Mouse (Mus musculus) thymus, adult 2 months (tissue): ENCODE data around the gene Pcdh15. TPM values are rescaled to one million over a fixed set of nuclear protein-coding genes. Genes with fewer than 3 reads are reported as not detected.

Source experiments
- DNase-seq: peaks from one replicate; pipeline ENCODE4 v3.0.0; 2021
- H3K27ac ChIP-seq: fragments of 200-500 bp; 2 replicates; pipeline ENCODE4 v1.5.1; 2012; ENCODE audit warnings: low read length, control low read depth; ENCODE audit not compliant: control insufficient read depth, insufficient read depth
- H3K27me3 ChIP-seq: fragments of 200-500 bp; 2 replicates; pipeline ENCODE4 v1.6.1; 2012; ENCODE audit warnings: mild to moderate bottlenecking, low read length, moderate library complexity, mixed read lengths; ENCODE audit not compliant: control insufficient read depth, insufficient read depth
- H3K36me3 ChIP-seq: fragments of 200-500 bp; 2 replicates; pipeline ENCODE4 v1.6.1; 2012; ENCODE audit warnings: mild to moderate bottlenecking, low read length, moderate library complexity; ENCODE audit not compliant: control insufficient read depth, insufficient read depth
- H3K4me1 ChIP-seq: fragments of 200-500 bp; replicated peaks from 2 replicates; pipeline ENCODE4 v1.6.1; 2012; ENCODE audit warnings: low read length; ENCODE audit not compliant: control insufficient read depth, insufficient read depth
- H3K4me3 ChIP-seq: fragments of 200-500 bp; 2 replicates; pipeline ENCODE4 v1.5.1; 2012; ENCODE audit warnings: mild to moderate bottlenecking, low read length, control low read depth, moderate library complexity; ENCODE audit not compliant: control insufficient read depth, insufficient read depth
- CTCF ChIP-seq: fragments of 200-500 bp; IDR thresholded peaks from 2 replicates; pipeline ENCODE4 v1.5.1; 2012; ENCODE audit warnings: mild to moderate bottlenecking, control low read depth, low read length, moderate library complexity, borderline replicate concordance; ENCODE audit not compliant: control insufficient read depth, poor library complexity, insufficient read depth; ENCODE audit errors: extremely low read depth
- POLR2A ChIP-seq: fragments of 200-500 bp; IDR thresholded peaks from 2 replicates; pipeline ENCODE4 v1.6.1; 2012; ENCODE audit warnings: mild to moderate bottlenecking, low read length, control low read depth, moderate library complexity; ENCODE audit not compliant: control insufficient read depth, poor library complexity, insufficient read depth; ENCODE audit errors: extremely low read depth
- WGBS: fragments of 180-500 bp; shearing (Covaris S2); methylation state at CpG from one replicate; pipeline ENCODE4 v1.1.7; 2018; 5-methylcytosine and 5-hydroxymethylcytosine counted together
- polyA plus RNA-seq: library from polyadenylated mRNA; depleted of rRNA; stranded (reverse); fragments of >200 nt; gene quantifications from 2 replicates; pipeline ENCODE4 v1.2.3, GENCODE M21; 2012

Pcdh15 gene
- polyA plus RNA-seq, 1 experiment: 0.51 TPM

- Histone ChIP-seq H3K4me3 (no peak overlapping the region), H3K36me3 (no peaks in the 10 kb centered on the region), H3K27ac (no peak overlapping the region), H3K27me3 (no peaks in the 10 kb centered on the region), H3K4me1 (no peaks in the 10 kb centered on the region)
- DNase-seq: no peak
- 66% methylated on average over 1 of the region's 1 CpGs for WGBS
- no peak for TF ChIP-seq CTCF
- no peak for TF ChIP-seq POLR2A
Observed at GRCm38 (mm10) chr10:73928672-73929071, 829.5 kb downstream of the Pcdh15 start.

- Histone ChIP-seq H3K36me3 (no peaks in the 10 kb centered on the region), H3K27ac (no peak overlapping the region), H3K4me1 (no peaks in the 10 kb centered on the region), H3K4me3 (no peak overlapping the region), H3K27me3 (no peaks in the 10 kb centered on the region)
- no peak for DNase-seq
- TF ChIP-seq CTCF (no peak), POLR2A (no peak)
- 79% methylated on average over 5 of the region's 5 CpGs for WGBS
Observed at GRCm38 (mm10) chr10:73929718-73930117, 830.6 kb downstream of the Pcdh15 start.

GRCm38 (mm10) chr10:73931185-73931584 is 832.0 kb downstream of the Pcdh15 start:
- Histone ChIP-seq H3K27ac (no peak overlapping the region), H3K27me3 (no peaks in the 10 kb centered on the region), H3K36me3 (no peaks in the 10 kb centered on the region), H3K4me3 (no peak overlapping the region), H3K4me1 (no peaks in the 10 kb centered on the region)
- TF ChIP-seq POLR2A: no peak
- no peak for TF ChIP-seq CTCF
- DNase-seq: no peak

GRCm38 (mm10) chr10:73931996-73932679 is 833.0 kb downstream of the Pcdh15 start:
- WGBS: 95% methylated on average over 4 of the region's 4 CpGs
- no peak overlapping the region for H3K27ac ChIP-seq
- no peaks in the 10 kb centered on the region for H3K4me1 ChIP-seq
- no peak overlapping the region for H3K4me3 ChIP-seq
- H3K27me3 ChIP-seq: no peaks in the 10 kb centered on the region
- H3K36me3 ChIP-seq: no peaks in the 10 kb centered on the region
- TF ChIP-seq POLR2A: no peak
- no peak for TF ChIP-seq CTCF
- DNase-seq: no peak

GRCm38 (mm10) chr10:73936121-73936520 is 837.0 kb downstream of the Pcdh15 start:
- DNase-seq: no peak
- Histone ChIP-seq H3K4me1 (no peaks in the 10 kb centered on the region), H3K27me3 (no peaks in the 10 kb centered on the region), H3K27ac (no peak overlapping the region), H3K36me3 (no peaks in the 10 kb centered on the region), H3K4me3 (no peak overlapping the region)
- 74% methylated on average over 5 of the region's 5 CpGs for WGBS
- TF ChIP-seq CTCF (no peak), POLR2A (no peak)

GRCm38 (mm10) chr10:73938989-73939388 is 839.8 kb downstream of the Pcdh15 start:
- Histone ChIP-seq H3K4me3 (no peak overlapping the region), H3K36me3 (no peaks in the 10 kb centered on the region), H3K27ac (no peak overlapping the region), H3K27me3 (no peaks in the 10 kb centered on the region), H3K4me1 (no peaks in the 10 kb centered on the region)
- TF ChIP-seq CTCF (no peak), POLR2A (no peak)
- WGBS: 86% methylated on average over 3 of the region's 3 CpGs
- DNase-seq: no peak

GRCm38 (mm10) chr10:73947799-73948198 is 848.7 kb downstream of the Pcdh15 start:
- WGBS: 93% methylated on average over 2 of the region's 2 CpGs
- TF ChIP-seq POLR2A (no peak), CTCF (no peak)
- no peaks in the 10 kb centered on the region for H3K36me3 ChIP-seq
- no peak overlapping the region for H3K27ac ChIP-seq
- H3K27me3 ChIP-seq: no peaks in the 10 kb centered on the region
- H3K4me1 ChIP-seq: no peaks in the 10 kb centered on the region
- no peak for DNase-seq
- H3K4me3 ChIP-seq: no peak overlapping the region
